Mouse (Mus musculus): ENCODE data around the gene Nrxn3.

The Nrxn3 gene

GRCm38 (mm10) chr12:88812173-88812572, 89.5 kb downstream of the Nrxn3 start:
- DNase-seq (ENCODE audit: low spot score in 2 of 2), result no peak

- DNase-seq (ENCODE audit: low spot score in 2 of 2), result no peak
Observed at GRCm38 (mm10) chr12:88816865-88817264, 94.2 kb downstream of the Nrxn3 start.

GRCm38 (mm10) chr12:88818622-88819334, 96.1 kb downstream of the Nrxn3 start:
- DNase-seq (ENCODE audit: low spot score in 2 of 2), result no peak

- no peak for DNase-seq (ENCODE audit: low spot score in 2 of 2)
Observed at GRCm38 (mm10) chr12:88819335-88819709, 96.6 kb downstream of the Nrxn3 start.

GRCm38 (mm10) chr12:88820131-88820530, 97.5 kb downstream of the Nrxn3 start:
- no peak for DNase-seq (ENCODE audit: low spot score in 2 of 2)

- DNase-seq (ENCODE audit: low spot score in 2 of 2), result no peak
Observed at GRCm38 (mm10) chr12:88830851-88831250, 108.2 kb downstream of the Nrxn3 start.

GRCm38 (mm10) chr12:88835821-88836220, 113.1 kb downstream of the Nrxn3 start:
- no peak for DNase-seq (ENCODE audit: low spot score in 2 of 2)

GRCm38 (mm10) chr12:88839724-88840123, 117.0 kb downstream of the Nrxn3 start:
- no peak for DNase-seq (ENCODE audit: low spot score in 2 of 2)

GRCm38 (mm10) chr12:88841350-88841749, 118.7 kb downstream of the Nrxn3 start:
- no peak for DNase-seq (ENCODE audit: low spot score in 2 of 2)

GRCm38 (mm10) chr12:88850400-88851179, 127.9 kb downstream of the Nrxn3 start:
- DNase-seq (ENCODE audit: low spot score in 2 of 2), result no peak

GRCm38 (mm10) chr12:88854039-88854438, 131.4 kb downstream of the Nrxn3 start:
- no peak for DNase-seq (ENCODE audit: low spot score in 2 of 2)

- no peak for DNase-seq (ENCODE audit: low spot score in 2 of 2)
Observed at GRCm38 (mm10) chr12:88857701-88858100, 135.0 kb downstream of the Nrxn3 start.

GRCm38 (mm10) chr12:88859456-88860345, 137.0 kb downstream of the Nrxn3 start:
- no peak for DNase-seq (ENCODE audit: low spot score in 2 of 2)

GRCm38 (mm10) chr12:88860397-88860796, 137.7 kb downstream of the Nrxn3 start:
- no peak for DNase-seq (ENCODE audit: low spot score in 2 of 2)

GRCm38 (mm10) chr12:88863069-88863468, 140.4 kb downstream of the Nrxn3 start:
- no peak for DNase-seq (ENCODE audit: low spot score in 2 of 2)

GRCm38 (mm10) chr12:88868288-88868687, 145.6 kb downstream of the Nrxn3 start:
- DNase-seq (ENCODE audit: low spot score in 2 of 2), result no peak

- DNase-seq (ENCODE audit: low spot score in 2 of 2), result no peak
Observed at GRCm38 (mm10) chr12:88897331-88897730, 174.7 kb downstream of the Nrxn3 start.

GRCm38 (mm10) chr12:88900014-88900727, 177.5 kb downstream of the Nrxn3 start:
- no peak for DNase-seq (ENCODE audit: low spot score in 2 of 2)

- DNase-seq (ENCODE audit: low spot score in 2 of 2), result no peak
Observed at GRCm38 (mm10) chr12:88900728-88901080, 178.0 kb downstream of the Nrxn3 start.

- no peak for DNase-seq (ENCODE audit: low spot score in 2 of 2)
Observed at GRCm38 (mm10) chr12:88910761-88911160, 188.1 kb downstream of the Nrxn3 start.

- no peak for DNase-seq (ENCODE audit: low spot score in 2 of 2)
Observed at GRCm38 (mm10) chr12:88916752-88917151, 194.1 kb downstream of the Nrxn3 start.

- DNase-seq (ENCODE audit: low spot score in 2 of 2), result no peak
Observed at GRCm38 (mm10) chr12:88924896-88925295, 202.2 kb downstream of the Nrxn3 start.

All from urinary bladder, postnatal 36 days (tissue).